Mouse (Mus musculus) spleen, adult 2 months (tissue): Measurements from ENCODE around the gene Papln. TPM values are rescaled to one million over a fixed set of nuclear protein-coding genes. Genes with fewer than 3 reads are reported as not detected.

Source experiments
- DNase-seq, 2 experiments: peaks; one replicate each; pipeline versions ENCODE4 v3.0.0 to v3.0.0-alpha.2; 2012 to 2021; ENCODE audit warnings: low spot score in 2 of 2, low read depth in 1 of 2
- H3K27ac ChIP-seq: fragments of 200-500 bp; 2 replicates; pipeline ENCODE4 v1.5.1; 2012; ENCODE audit warnings: low read length, inconsistent platforms; ENCODE audit not compliant: insufficient read depth
- H3K27me3 ChIP-seq: fragments of 200-500 bp; 2 replicates; pipeline ENCODE4 v1.6.1; 2012; ENCODE audit warnings: mild to moderate bottlenecking, moderate library complexity, low read length, inconsistent platforms; ENCODE audit not compliant: control insufficient read depth, insufficient read depth
- H3K36me3 ChIP-seq: fragments of 200-500 bp; 2 replicates; pipeline ENCODE4 v1.6.1; 2012; ENCODE audit warnings: mild to moderate bottlenecking, low read length, inconsistent platforms; ENCODE audit not compliant: control insufficient read depth, insufficient read depth
- H3K4me1 ChIP-seq: fragments of 200-500 bp; 2 replicates; pipeline ENCODE4 v1.6.1; 2011; ENCODE audit warnings: inconsistent platforms; ENCODE audit not compliant: control insufficient read depth, insufficient read depth, insufficient read length
- H3K4me3 ChIP-seq: fragments of 200-500 bp; 2 replicates; pipeline ENCODE4 v1.5.1; 2011; ENCODE audit warnings: mild to moderate bottlenecking, inconsistent platforms; ENCODE audit not compliant: insufficient read depth, insufficient read length; ENCODE audit errors: extremely low read depth
- CTCF ChIP-seq: fragments of 200-500 bp; IDR thresholded peaks from 2 replicates; pipeline ENCODE4 v1.5.1; 2011; ENCODE audit warnings: mild to moderate bottlenecking, inconsistent platforms; ENCODE audit not compliant: insufficient read depth, insufficient read length, insufficient replicate concordance; ENCODE audit errors: extremely low read depth
- POLR2A ChIP-seq: fragments of 200-500 bp; IDR thresholded peaks from 2 replicates; pipeline ENCODE4 v1.6.1; 2011; ENCODE audit warnings: low read depth, low read length, inconsistent platforms
- WGBS: fragments of 180-500 bp; shearing (Covaris S2); methylation state at CpG from one replicate; pipeline ENCODE4 v1.1.7; 2018; 5-methylcytosine and 5-hydroxymethylcytosine counted together
- polyA plus RNA-seq: library from polyadenylated mRNA; depleted of rRNA; stranded (reverse); fragments of >200 nt; gene quantifications from 2 replicates; pipeline ENCODE4 v1.2.3, GENCODE M21; 2012

Gene Papln
- polyA plus RNA-seq, 1 experiment = 1.5 TPM

GRCm38 (mm10) chr12:83752495-83752894 lies 10.9 kb upstream of the Papln start:
- no peak for TF ChIP-seq CTCF
- TF ChIP-seq POLR2A = no peak
- H3K27me3 ChIP-seq = no peaks in the 10 kb centered on the region; the same call in 1 of the 2 replicates
- no peak overlapping the region for H3K27ac ChIP-seq
- DNase-seq = no peak
- no peaks in the 10 kb centered on the region for H3K36me3 ChIP-seq
- no peaks in the 10 kb centered on the region for H3K4me1 ChIP-seq
- 26% methylated on average over 2 of the region's 2 CpGs for WGBS
- H3K4me3 ChIP-seq = no peak overlapping the region

- H3K4me1 ChIP-seq = peaks cover 2% of the 10 kb centered on the region; the same call in 1 of the 2 replicates
- no peaks in the 10 kb centered on the region for H3K36me3 ChIP-seq
- H3K4me3 ChIP-seq = no peak overlapping the region
- H3K27ac ChIP-seq = no peak overlapping the region
- H3K27me3 ChIP-seq = peaks cover 3% of the 10 kb centered on the region; the same call in 1 of the 2 replicates
- no peak for DNase-seq
- WGBS = 87% methylated on average over 10 of the region's 10 CpGs
- TF ChIP-seq CTCF (no peak), POLR2A (no peak)
These were observed 4.7 kb upstream of the Papln start for GRCm38 (mm10) chr12:83758735-83759134.

GRCm38 (mm10) chr12:83760201-83760600 lies 3.2 kb upstream of the Papln start:
- DNase-seq = no peak
- Histone ChIP-seq H3K4me3 (no peak overlapping the region), H3K27me3 (peaks cover 5% of the 10 kb centered on the region), H3K4me1 (peaks cover 5% of the 10 kb centered on the region), H3K27ac (no peak overlapping the region), H3K36me3 (no peaks in the 10 kb centered on the region)
- 89% methylated on average over 2 of the region's 2 CpGs for WGBS
- TF ChIP-seq POLR2A = no peak

GRCm38 (mm10) chr12:83762706-83763105 lies 728 bp upstream of the Papln start:
- peak in 1 of 2 experiments; percentile 15 for DNase-seq
- Histone ChIP-seq H3K27ac (no peak overlapping the region), H3K4me1 (peaks cover 5% of the 10 kb centered on the region), H3K27me3 (peaks cover 5% of the 10 kb centered on the region), H3K4me3 (no peak overlapping the region), H3K36me3 (no peaks in the 10 kb centered on the region)
- TF ChIP-seq POLR2A (no peak), CTCF (no peak)
- WGBS = 5% methylated on average over 4 of the region's 4 CpGs

- Histone ChIP-seq H3K27me3 (peaks cover 5% of the 10 kb centered on the region), H3K36me3 (no peaks in the 10 kb centered on the region), H3K27ac (no peak overlapping the region), H3K4me3 (peak overlapping the region; percentile 3; the same call in 1 of the 2 replicates), H3K4me1 (peaks cover 5% of the 10 kb centered on the region)
- TF ChIP-seq POLR2A (no peak), CTCF (no peak)
- peak in 1 of 2 experiments; percentile 37 for DNase-seq
- WGBS = 13% methylated on average over 14 of the region's 14 CpGs
These were observed 571 bp downstream of the Papln start for GRCm38 (mm10) chr12:83764044-83764365.

GRCm38 (mm10) chr12:83764519-83764918 lies 1.1 kb downstream of the Papln start:
- Histone ChIP-seq H3K4me1 (peaks cover 5% of the 10 kb centered on the region), H3K4me3 (no peak overlapping the region), H3K27me3 (peaks cover 5% of the 10 kb centered on the region), H3K36me3 (no peaks in the 10 kb centered on the region), H3K27ac (no peak overlapping the region)
- 70% methylated on average over 10 of the region's 10 CpGs for WGBS
- TF ChIP-seq CTCF (no peak), POLR2A (no peak)
- no peak for DNase-seq

GRCm38 (mm10) chr12:83765965-83766603 lies 2.6 kb downstream of the Papln start:
- peaks cover 5% of the 10 kb centered on the region for H3K4me1 ChIP-seq
- no peak overlapping the region for H3K27ac ChIP-seq
- H3K36me3 ChIP-seq = no peaks in the 10 kb centered on the region
- DNase-seq = no peak
- H3K27me3 ChIP-seq = peaks cover 5% of the 10 kb centered on the region
- TF ChIP-seq CTCF (no peak), POLR2A (no peak)
- 89% methylated on average over 13 of the region's 13 CpGs for WGBS
- H3K4me3 ChIP-seq = no peak overlapping the region
